Mouse (Mus musculus): ENCODE measurements around the gene Pld4. TPM values are rescaled to one million over a fixed set of nuclear protein-coding genes. Genes with fewer than 3 reads are reported as not detected.

Pld4 gene
- 6.7 and 7.8 TPM in 2 replicates for polyA plus RNA-seq (2012; rRNA removed)

DNA sequence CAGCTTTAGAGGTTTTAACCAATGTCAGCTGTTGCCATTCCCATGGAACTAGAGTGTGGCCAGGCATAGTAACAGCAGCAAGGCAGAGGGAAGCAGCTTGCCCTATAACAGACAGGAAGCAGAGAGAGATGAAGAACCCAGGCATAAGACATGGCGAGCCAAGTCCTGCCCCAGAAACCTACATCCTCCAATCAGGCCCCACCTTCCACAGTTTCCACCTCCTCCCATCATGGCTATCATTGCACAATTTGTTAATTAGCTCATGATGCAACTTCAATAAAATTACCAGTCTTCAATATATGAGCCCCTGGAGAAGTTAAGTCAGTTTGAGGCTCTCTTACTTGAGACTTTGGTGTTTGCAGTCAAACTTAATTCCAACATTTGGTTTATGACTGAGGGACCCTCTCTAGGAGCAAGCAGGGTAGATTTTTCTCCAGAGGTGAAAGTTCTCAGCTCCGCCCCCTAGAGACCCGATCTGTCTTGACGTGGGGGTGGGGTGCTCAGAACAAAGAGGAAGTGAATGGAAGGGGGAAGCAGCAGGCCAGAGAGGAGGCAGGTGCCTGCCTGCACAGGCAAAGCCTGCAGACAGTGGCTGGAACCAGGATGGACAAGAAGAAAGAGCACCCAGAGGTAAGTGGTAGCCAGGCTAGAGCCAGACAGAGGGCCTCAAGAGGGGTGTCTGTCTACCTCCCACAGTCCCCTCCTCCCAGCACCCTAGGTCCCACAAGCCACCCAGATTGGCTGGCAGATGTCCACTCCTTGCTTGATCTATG, at the start of gene Pld4:
Gene Pld4 (plus strand): TSS at position 502 of the 773 bp plus-strand sequence.
- Histone ChIP-seq H3K27me3 (ENCODE audit: control insufficient read depth, insufficient read depth, low read length) (no peaks in the 10 kb centered on the region), H3K27ac (ENCODE audit: insufficient read depth, low read length) (no peak within 1 kb of the TSS), H3K4me3 (replicated peaks; ENCODE audit: insufficient read depth, low read depth, low read length) (no peak within 1 kb of the TSS), H3K4me1 (ENCODE audit: control insufficient read depth, insufficient read depth, low read length) (no peaks in the 10 kb centered on the region; the same call in 1 of the 2 replicates)
- 46% methylated on average over 4 of the region's 4 CpGs for WGBS
- DNase-seq, result no peak
- TF ChIP-seq POLR2A (IDR thresholded peaks at IDR 0.05; ENCODE audit: borderline replicate concordance, insufficient read depth, low read length), result no peak
- TF ChIP-seq CTCF (IDR thresholded peaks at IDR 0.05; ENCODE audit: borderline replicate concordance, insufficient read depth, low read depth, low read length), result no peak

DNA sequence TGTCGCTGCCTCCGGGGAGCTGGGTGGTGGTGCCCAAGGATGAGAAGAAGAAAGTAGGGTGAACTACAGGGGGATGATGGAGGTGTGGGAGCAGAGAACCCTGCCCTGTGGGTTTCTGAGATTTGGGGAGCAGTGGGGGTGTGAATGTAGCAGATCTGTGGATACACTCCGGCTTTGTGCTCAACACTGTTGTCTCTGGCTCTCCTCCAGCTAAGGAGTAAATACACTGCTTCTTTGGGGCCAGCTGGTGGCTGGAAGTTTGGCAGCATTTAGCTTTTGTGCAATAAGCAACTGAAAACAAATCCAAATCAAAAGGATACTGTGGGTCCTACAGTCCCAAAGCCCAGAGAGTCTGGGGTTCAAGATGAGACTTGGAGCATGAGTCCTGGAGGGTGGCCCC, 46.5 kb upstream of the Pld4 start:
- TF ChIP-seq POLR2A (IDR thresholded peaks at IDR 0.05; ENCODE audit: borderline replicate concordance, insufficient read depth, low read length), result no peak
- TF ChIP-seq CTCF (IDR thresholded peaks at IDR 0.05; ENCODE audit: borderline replicate concordance, insufficient read depth, low read depth, low read length), result no peak
- Histone ChIP-seq H3K27me3 (ENCODE audit: control insufficient read depth, insufficient read depth, low read length) (no peaks in the 10 kb centered on the region), H3K4me3 (replicated peaks; ENCODE audit: insufficient read depth, low read depth, low read length) (no peak overlapping the region), H3K27ac (ENCODE audit: insufficient read depth, low read length) (no peak overlapping the region), H3K4me1 (ENCODE audit: control insufficient read depth, insufficient read depth, low read length) (peaks cover 2% of the 10 kb centered on the region; the same call in 1 of the 2 replicates)
- peak in 1 of 2 experiments; percentile 54 for DNase-seq
- WGBS, result 36% methylated on average over 3 of the region's 3 CpGs

DNA sequence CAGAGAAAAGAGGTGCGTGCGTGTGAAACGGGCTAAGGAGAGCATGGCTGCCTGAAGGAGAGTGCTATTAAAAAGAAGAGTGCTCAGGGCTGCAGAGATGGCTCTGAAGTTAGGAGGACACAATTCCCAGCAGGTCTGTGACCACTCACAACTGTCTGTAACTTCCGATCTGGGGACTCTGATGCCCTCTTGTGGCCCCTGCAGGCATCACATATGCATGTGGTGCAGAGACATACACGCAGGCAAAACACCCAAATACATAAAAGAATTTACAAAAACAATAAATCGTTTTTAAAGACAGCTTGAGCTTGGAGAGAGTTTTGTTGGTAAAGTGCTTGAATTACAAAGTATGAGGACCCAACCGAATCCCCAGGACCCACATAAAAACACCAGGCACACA, 43.3 kb upstream of the Pld4 start:
- TF ChIP-seq CTCF (IDR thresholded peaks at IDR 0.05; ENCODE audit: borderline replicate concordance, insufficient read depth, low read depth, low read length), result peak; percentile 61
- TF ChIP-seq POLR2A (IDR thresholded peaks at IDR 0.05; ENCODE audit: borderline replicate concordance, insufficient read depth, low read length), result no peak
- Histone ChIP-seq H3K4me3 (replicated peaks; ENCODE audit: insufficient read depth, low read depth, low read length) (no peak overlapping the region), H3K27me3 (ENCODE audit: control insufficient read depth, insufficient read depth, low read length) (no peaks in the 10 kb centered on the region), H3K27ac (ENCODE audit: insufficient read depth, low read length) (no peak overlapping the region), H3K4me1 (ENCODE audit: control insufficient read depth, insufficient read depth, low read length) (peaks cover 10% of the 10 kb centered on the region)
- 42% methylated on average over 7 of the region's 7 CpGs for WGBS
- DNase-seq, result no peak

DNA sequence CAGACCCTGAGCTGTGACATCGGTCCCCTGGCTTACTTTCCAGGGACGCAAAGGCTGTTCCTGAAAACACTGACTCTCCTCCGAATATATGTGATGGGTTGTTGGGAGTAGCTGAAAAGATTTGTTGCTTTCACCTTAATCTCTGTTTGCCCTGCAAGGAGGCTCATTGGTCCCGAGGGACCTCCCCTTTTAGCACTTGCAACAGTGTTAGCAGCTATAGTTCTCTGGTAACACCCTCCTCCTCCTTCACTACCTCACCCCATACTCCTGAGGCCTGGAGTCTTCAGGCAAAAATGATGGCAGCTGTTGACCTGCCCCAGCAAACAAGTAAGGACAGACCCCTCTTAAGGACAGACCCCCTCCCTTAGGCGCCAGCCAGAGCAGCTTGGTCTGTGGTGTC, 41.5 kb upstream of the Pld4 start:
- TF ChIP-seq CTCF (IDR thresholded peaks at IDR 0.05; ENCODE audit: borderline replicate concordance, insufficient read depth, low read depth, low read length) (no peak), POLR2A (IDR thresholded peaks at IDR 0.05; ENCODE audit: borderline replicate concordance, insufficient read depth, low read length) (no peak)
- no peak overlapping the region for H3K27ac ChIP-seq (ENCODE audit: insufficient read depth, low read length)
- no peak for DNase-seq
- peaks cover 16% of the 10 kb centered on the region for H3K4me1 ChIP-seq (ENCODE audit: control insufficient read depth, insufficient read depth, low read length)
- H3K4me3 ChIP-seq (replicated peaks; ENCODE audit: insufficient read depth, low read depth, low read length), result no peak overlapping the region
- 85% methylated on average over 5 of the region's 5 CpGs for WGBS
- no peaks in the 10 kb centered on the region for H3K27me3 ChIP-seq (ENCODE audit: control insufficient read depth, insufficient read depth, low read length)

DNA sequence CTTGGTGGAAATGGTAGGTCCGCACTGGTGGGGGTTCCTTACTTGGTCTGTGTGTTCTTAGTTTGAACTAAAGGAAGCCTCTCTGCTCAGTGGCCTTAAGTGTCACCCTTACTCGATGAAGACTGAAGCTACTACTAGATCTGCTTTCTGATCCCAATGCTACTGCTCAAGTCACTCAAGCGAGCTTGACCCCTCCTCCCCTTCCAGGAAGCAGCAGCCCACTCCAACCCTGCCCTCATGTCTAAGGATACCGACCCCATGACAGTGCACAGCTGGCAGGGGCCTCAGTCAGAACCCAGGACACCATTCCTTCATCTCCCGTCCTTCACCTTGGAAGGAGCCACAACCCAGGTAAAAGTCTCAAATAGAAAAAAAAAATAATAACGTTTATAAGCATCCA, 40.2 kb upstream of the Pld4 start, which contains the start of gene Cep170b:
Gene Cep170b (plus strand): TSS at position 240 of the 400 bp plus-strand sequence.
- H3K27ac ChIP-seq (ENCODE audit: insufficient read depth, low read length), result no peak within 1 kb of the TSS
- H3K4me1 ChIP-seq (ENCODE audit: control insufficient read depth, insufficient read depth, low read length), result peaks cover 20% of the 10 kb centered on the region
- H3K27me3 ChIP-seq (ENCODE audit: control insufficient read depth, insufficient read depth, low read length), result no peaks in the 10 kb centered on the region
- no peak for TF ChIP-seq CTCF (IDR thresholded peaks at IDR 0.05; ENCODE audit: borderline replicate concordance, insufficient read depth, low read depth, low read length)
- TF ChIP-seq POLR2A (IDR thresholded peaks at IDR 0.05; ENCODE audit: borderline replicate concordance, insufficient read depth, low read length), result no peak
- no peak for DNase-seq
- WGBS, result 81% methylated on average over 6 of the region's 6 CpGs
- peak within 1 kb of the TSS; percentile 87 for H3K4me3 ChIP-seq (replicated peaks; ENCODE audit: insufficient read depth, low read depth, low read length)

DNA sequence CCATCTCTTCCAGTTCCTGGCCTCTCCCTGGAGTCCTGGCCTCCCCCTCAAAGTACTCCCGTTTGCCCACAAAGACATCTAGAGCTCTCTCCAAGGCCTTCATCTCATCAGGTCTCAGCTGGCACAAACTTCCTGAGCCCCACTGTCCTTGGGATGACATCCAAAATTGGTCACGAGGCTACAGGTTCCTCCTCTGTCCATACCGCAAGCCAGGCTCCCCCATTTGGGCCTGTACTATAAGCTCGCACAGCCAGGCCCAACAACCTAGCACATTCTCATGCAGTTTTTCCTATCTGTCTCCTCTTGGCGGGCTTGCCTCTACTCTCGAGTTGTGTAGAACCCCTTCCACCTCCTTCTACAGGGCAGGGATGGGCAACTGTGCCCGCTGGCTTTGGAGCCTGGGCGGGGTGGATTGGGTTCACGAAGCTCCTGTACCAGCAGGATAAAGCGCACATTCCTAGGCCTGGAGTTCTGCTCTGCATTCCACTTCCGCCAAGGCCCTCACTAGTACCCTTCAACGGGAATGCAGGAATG, 39.5 kb upstream of the Pld4 start:
- peak overlapping the region; percentile 87 for H3K4me3 ChIP-seq (replicated peaks; ENCODE audit: insufficient read depth, low read depth, low read length)
- no peaks in the 10 kb centered on the region for H3K27me3 ChIP-seq (ENCODE audit: control insufficient read depth, insufficient read depth, low read length)
- no peak for DNase-seq
- no peak overlapping the region for H3K27ac ChIP-seq (ENCODE audit: insufficient read depth, low read length)
- TF ChIP-seq CTCF (IDR thresholded peaks at IDR 0.05; ENCODE audit: borderline replicate concordance, insufficient read depth, low read depth, low read length) (no peak), POLR2A (IDR thresholded peaks at IDR 0.05; ENCODE audit: borderline replicate concordance, insufficient read depth, low read length) (no peak)
- WGBS, result 69% methylated on average over 12 of the region's 12 CpGs
- H3K4me1 ChIP-seq (ENCODE audit: control insufficient read depth, insufficient read depth, low read length), result peaks cover 22% of the 10 kb centered on the region

DNA sequence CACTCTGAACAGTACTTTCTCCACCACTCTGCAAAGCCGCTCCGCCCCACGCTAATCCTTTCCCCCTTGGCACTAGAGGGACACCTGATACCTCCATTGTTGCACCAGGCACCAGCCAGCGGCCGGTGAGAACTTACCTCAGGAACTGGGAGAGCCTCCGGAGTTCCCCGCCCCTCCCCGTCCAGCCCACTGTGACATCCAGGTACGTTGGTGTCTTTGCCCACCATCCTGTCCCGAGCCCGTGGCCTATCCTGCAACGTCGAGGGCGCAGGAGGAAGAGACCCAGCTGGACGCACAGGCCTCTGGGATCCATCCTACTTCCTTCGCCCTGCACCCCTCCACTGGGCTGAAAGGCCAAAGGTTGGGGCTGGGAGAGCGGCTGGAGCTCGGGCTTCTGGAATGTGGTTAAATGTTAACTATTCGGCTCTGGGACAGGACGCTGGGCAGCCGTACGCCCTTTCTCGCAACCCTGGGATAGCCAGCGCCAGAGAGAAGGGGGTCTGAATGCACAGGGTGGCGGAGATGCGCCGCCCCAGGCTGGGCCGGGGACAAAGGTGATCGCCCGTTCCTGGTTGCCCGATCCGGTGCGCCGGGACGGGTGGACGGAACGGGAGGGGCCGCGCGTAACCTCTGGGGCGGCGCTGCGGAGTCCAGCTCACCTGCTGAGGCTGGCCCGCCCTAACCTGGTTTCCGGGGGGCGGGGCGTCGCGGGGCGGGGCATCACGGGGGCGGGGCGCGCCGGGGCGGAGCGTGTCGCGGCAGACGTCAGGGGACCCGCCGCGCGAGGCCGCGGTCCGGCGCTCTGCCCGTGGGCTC, 38.8 kb upstream of the Pld4 start:
- peak overlapping the region; percentile 87 for H3K4me3 ChIP-seq (replicated peaks; ENCODE audit: insufficient read depth, low read depth, low read length)
- H3K27me3 ChIP-seq (ENCODE audit: control insufficient read depth, insufficient read depth, low read length), result no peaks in the 10 kb centered on the region
- DNase-seq, result peak; percentile 77 to 78
- peaks cover 28% of the 10 kb centered on the region for H3K4me1 ChIP-seq (ENCODE audit: control insufficient read depth, insufficient read depth, low read length)
- peak overlapping the region; percentile 72 for H3K27ac ChIP-seq (ENCODE audit: insufficient read depth, low read length)
- 9% methylated on average over 63 of the region's 69 CpGs for WGBS
- TF ChIP-seq CTCF (IDR thresholded peaks at IDR 0.05; ENCODE audit: borderline replicate concordance, insufficient read depth, low read depth, low read length) (no peak), POLR2A (IDR thresholded peaks at IDR 0.05; ENCODE audit: borderline replicate concordance, insufficient read depth, low read length) (peak; percentile 44; the same call in 1 of the 2 replicates)
